Mouse (Mus musculus) MEL (cell line): ENCODE results near the gene Clasrp.

Experiments
- CHD1 ChIP-seq: IDR thresholded peaks from 2 replicates; pipeline ENCODE4 v1.6.1; 2012; ENCODE audit warnings: low read depth, mild to moderate bottlenecking, inconsistent platforms, low read length, improper control_type of control experiment
- CTCF ChIP-seq, 3 experiments: IDR thresholded peaks in 2 of 3; conservative IDR thresholded peaks in 1 of 3; 2 replicates each; pipeline ENCODE4 v1.5.1; 2011 to 2012; ENCODE audit warnings: low read length in 3 of 3, low read depth in 2 of 3, mild to moderate bottlenecking in 2 of 3, improper control_type of control experiment in 1 of 3, inconsistent platforms in 1 of 3, mixed read lengths in 1 of 3, moderate library complexity in 1 of 3; ENCODE audit not compliant: control insufficient read depth in 1 of 3, insufficient read depth in 1 of 3, poor library complexity in 1 of 3, severe bottlenecking in 1 of 3
- E2F4 ChIP-seq: IDR thresholded peaks from 2 replicates; pipeline ENCODE4 v1.6.1; 2011; ENCODE audit warnings: low read depth, low read length, improper control_type of control experiment, borderline replicate concordance
- EP300 ChIP-seq, 2 experiments: IDR thresholded peaks; 2 replicates each; pipeline ENCODE4 v1.6.1; 2011; ENCODE audit warnings: improper control_type of control experiment in 2 of 2, low read length in 2 of 2, low read depth in 1 of 2, mild to moderate bottlenecking in 1 of 2
- GABPA ChIP-seq: IDR thresholded peaks from 2 replicates; pipeline ENCODE4 v1.6.1; 2012; ENCODE audit warnings: low read depth, mild to moderate bottlenecking, inconsistent platforms, low read length, improper control_type of control experiment, moderate library complexity
- HCFC1 ChIP-seq: IDR thresholded peaks from 2 replicates; pipeline ENCODE4 v1.6.1; 2012; ENCODE audit warnings: low read depth, mild to moderate bottlenecking, inconsistent platforms, low read length, improper control_type of control experiment, moderate library complexity
- MAX ChIP-seq: IDR thresholded peaks from 2 replicates; pipeline ENCODE4 v1.6.1; 2011; ENCODE audit warnings: low read length, improper control_type of control experiment
- NELFE ChIP-seq: IDR thresholded peaks from 2 replicates; pipeline ENCODE4 v1.6.1; 2011; ENCODE audit warnings: low read depth, low read length, improper control_type of control experiment
- RCOR1 ChIP-seq: IDR thresholded peaks from 2 replicates; pipeline ENCODE4 v1.6.1; 2012; ENCODE audit warnings: low read depth, mild to moderate bottlenecking, inconsistent platforms, low read length, improper control_type of control experiment
- ZC3H11A ChIP-seq: IDR thresholded peaks from 2 replicates; pipeline ENCODE4 v1.6.1; 2012; ENCODE audit warnings: low read depth, mild to moderate bottlenecking, inconsistent platforms, low read length, improper control_type of control experiment

GRCm38 (mm10) chr7:19551634-19552033 is 52.7 kb downstream of the Clasrp start:
- no peak for TF ChIP-seq NELFE
- TF ChIP-seq CTCF (IDR thresholded peaks at IDR 0.05 in 2 of 3, conservative IDR thresholded peaks at IDR 0.05 in 1 of 3; ENCODE audit: control insufficient read depth in 1 of 3, insufficient read depth in 1 of 3, low read depth in 2 of 3, low read length in 3 of 3, poor library complexity in 1 of 3, severe bottlenecking in 1 of 3): no peak
- TF ChIP-seq HCFC1: no peak
- TF ChIP-seq ZC3H11A: no peak
- no peak for TF ChIP-seq RCOR1
- no peak for TF ChIP-seq E2F4
- no peak for TF ChIP-seq GABPA
- no peak for TF ChIP-seq EP300 (IDR thresholded peaks at IDR 0.05; ENCODE audit: low read depth in 1 of 2, low read length in 2 of 2)
- TF ChIP-seq CHD1: no peak
- TF ChIP-seq MAX: no peak
